Mouse (Mus musculus) neural tube, embryonic 11.5 days (tissue): ENCODE measurements around the gene Nr1i2. TPM values are rescaled to one million over a fixed set of nuclear protein-coding genes. Genes with fewer than 3 reads are reported as not detected.

ENCODE experiments used
- ATAC-seq: fragments of 200-750 bp; cut with Nextera tagmentation; 2 replicates; pipeline ENCODE4 v1.8.0; 2017; ENCODE audit warnings: moderate number of reproducible peaks, mild to moderate bottlenecking, moderate TSS enrichment, moderate library complexity; ENCODE audit not compliant: insufficient read depth, low FRiP score, low TSS enrichment
- DNase-seq: peaks from one replicate; pipeline ENCODE4 v3.0.0-alpha.2; 2015; ENCODE audit warnings: low spot score
- H3K27ac ChIP-seq: fragments of 300-500 bp; sonication (generic); 2 replicates; pipeline ENCODE4 v1.5.1; 2014; ENCODE audit warnings: low read depth, mild to moderate bottlenecking, low read length
- H3K27me3 ChIP-seq: fragments of 300-500 bp; sonication (generic); 2 replicates; pipeline ENCODE4 v1.6.1; 2014; ENCODE audit warnings: mild to moderate bottlenecking, low read length, mixed read lengths; ENCODE audit not compliant: control insufficient read depth, insufficient read depth
- H3K36me3 ChIP-seq: fragments of 300-500 bp; sonication (generic); 2 replicates; pipeline ENCODE4 v1.6.1; 2014; ENCODE audit warnings: mild to moderate bottlenecking, low read length, moderate library complexity, mixed read lengths; ENCODE audit not compliant: control insufficient read depth, insufficient read depth
- H3K4me1 ChIP-seq: fragments of 300-500 bp; sonication (generic); 2 replicates; pipeline ENCODE4 v1.6.1; 2014; ENCODE audit warnings: low read length, mixed read lengths; ENCODE audit not compliant: control insufficient read depth, insufficient read depth
- H3K4me2 ChIP-seq: fragments of 300-500 bp; sonication (generic); 2 replicates; pipeline ENCODE4 v1.6.1; 2014; ENCODE audit warnings: low read depth, mild to moderate bottlenecking, moderate library complexity
- H3K4me3 ChIP-seq: fragments of 300-500 bp; sonication (generic); 2 replicates; pipeline ENCODE4 v1.5.1; 2014; ENCODE audit warnings: low read depth, low read length
- H3K9ac ChIP-seq: fragments of 300-500 bp; sonication (generic); 2 replicates; pipeline ENCODE4 v1.6.1; 2014; ENCODE audit warnings: mild to moderate bottlenecking, low read length
- H3K9me3 ChIP-seq: fragments of 300-500 bp; sonication (generic); 2 replicates; pipeline ENCODE4 v1.6.1; 2016; ENCODE audit warnings: low read length; ENCODE audit not compliant: control insufficient read depth
- WGBS: fragments of 180-500 bp; shearing (Covaris S2); extraction: QIAGEN DNeasy Blood & Tissue Kit; methylation state at CpG from one replicate; pipeline ENCODE4 v1.1.7; 2014; 5-methylcytosine and 5-hydroxymethylcytosine counted together
- polyA plus RNA-seq: library from polyadenylated mRNA; unstranded; fragments of >200 nt; fragmentation: Nextera tagmentation; extraction: Ambion mirVana; gene quantifications from 2 replicates; pipeline ENCODE4 v1.2.1, GENCODE M21; 2014

Gene Nr1i2
- polyA plus RNA-seq, 1 experiment from 2014 or later = not detected

DNA sequence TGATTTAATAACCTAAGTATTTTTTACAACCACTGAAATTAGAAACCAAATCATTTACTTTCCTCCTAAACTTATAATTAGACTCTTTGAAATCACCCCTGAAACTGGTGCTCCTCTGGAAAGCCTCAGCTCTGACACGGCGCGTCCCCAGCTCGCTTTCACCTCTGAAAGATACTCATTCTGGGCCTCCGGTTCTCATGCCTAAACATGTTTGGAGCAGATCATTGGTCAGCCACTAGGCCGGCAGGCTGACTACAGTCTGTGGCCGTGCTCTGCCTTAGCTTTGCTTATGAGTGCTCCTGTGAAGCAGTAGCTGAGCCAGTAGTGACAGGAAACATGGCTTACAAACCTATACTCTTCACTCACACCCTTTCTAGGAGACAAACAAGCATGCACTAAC is 89.4 kb downstream of the Nr1i2 start:
- Histone ChIP-seq H3K27me3 (no peaks in the 10 kb centered on the region), H3K4me1 (no peaks in the 10 kb centered on the region), H3K9ac (no peak overlapping the region), H3K36me3 (peaks cover 5% of the 10 kb centered on the region), H3K4me2 (no peak overlapping the region), H3K9me3 (no peaks in the 10 kb centered on the region), H3K4me3 (no peak overlapping the region), H3K27ac (no peak overlapping the region)
- no peak for DNase-seq
- WGBS = 93% methylated on average over 7 of the region's 7 CpGs
- ATAC-seq = no peak

Other genes with a start within 250 kb of the Nr1i2 start
- 119 TPM in 2 replicates for gene Gsk3b, start 205.8 kb downstream of the Nr1i2 start, polyA plus RNA-seq
- gene Maats1, start 47.3 kb upstream of the Nr1i2 start, polyA plus RNA-seq = 0.19 and 0.27 TPM in 2 replicates
- 113 and 118 TPM in 2 replicates for gene Cox17, start 52.2 kb upstream of the Nr1i2 start, polyA plus RNA-seq
- not detected in 2 replicates for gene Gm21987, start 52.2 kb upstream of the Nr1i2 start, polyA plus RNA-seq
- 1.2 and 1.3 TPM in 2 replicates for gene Popdc2, start 67.4 kb upstream of the Nr1i2 start, polyA plus RNA-seq
- 0.20 and 0.23 TPM in 2 replicates for gene Pla1a, start 138.3 kb upstream of the Nr1i2 start, polyA plus RNA-seq
- gene Adprh, start 157.9 kb upstream of the Nr1i2 start, polyA plus RNA-seq = 143 and 144 TPM in 2 replicates
- 0.54 and 0.72 TPM in 2 replicates for gene Cd80, start 160.7 kb upstream of the Nr1i2 start, polyA plus RNA-seq
- gene Timmdc1, start 227.8 kb upstream of the Nr1i2 start, polyA plus RNA-seq = 29.6 and 33.3 TPM in 2 replicates